Mouse (Mus musculus) CH12.LX (cell line): ENCODE measurements around the gene Inpp4b. TPM values are rescaled to one million over a fixed set of nuclear protein-coding genes. Genes with fewer than 3 reads are reported as not detected.

Source experiments
- DNase-seq: peaks from one replicate; pipeline ENCODE4 v3.0.0-alpha.2; 2013; ENCODE audit errors: extremely low read depth
- H3K27ac ChIP-seq: 2 replicates; pipeline ENCODE4 v1.5.1; 2012; ENCODE audit warnings: low read depth, mild to moderate bottlenecking, control low read depth, moderate library complexity; ENCODE audit not compliant: insufficient read depth
- H3K27me3 ChIP-seq: replicated peaks from 2 replicates; pipeline ENCODE3; 2012; ENCODE audit warnings: inconsistent platforms
- H3K36me3 ChIP-seq, 2 experiments: replicated peaks in 1 of 2; 2 replicates each; pipeline versions ENCODE3 to v1.6.1; 2012; ENCODE audit warnings: inconsistent platforms in 1 of 2, low read length in 1 of 2, mild to moderate bottlenecking in 1 of 2, mixed read lengths in 1 of 2, moderate library complexity in 1 of 2; ENCODE audit not compliant: control insufficient read depth in 1 of 2, insufficient read depth in 1 of 2
- H3K4me1 ChIP-seq, 2 experiments: 2 replicates each; pipeline ENCODE4 v1.6.1; 2012; ENCODE audit warnings: inconsistent platforms in 1 of 2, moderate library complexity in 1 of 2; ENCODE audit not compliant: insufficient read depth in 2 of 2, control insufficient read depth in 1 of 2
- H3K4me2 ChIP-seq: 2 replicates; pipeline ENCODE4 v1.6.1; 2012; ENCODE audit warnings: low read depth, mild to moderate bottlenecking, control low read depth; ENCODE audit not compliant: poor library complexity, insufficient read depth, severe bottlenecking
- H3K4me3 ChIP-seq, 3 experiments: fragments of 150-350 bp in 1 of 3; sonication (generic) in 1 of 3; replicated peaks in 1 of 3; 2 replicates each; pipeline versions ENCODE3 to v1.5.1; 2011 to 2012; ENCODE audit warnings: low read depth in 2 of 3, low read length in 2 of 3, mild to moderate bottlenecking in 2 of 3, moderate library complexity in 2 of 3, control low read depth in 1 of 3, improper control_type of control experiment in 1 of 3, inconsistent platforms in 1 of 3, mixed read lengths in 1 of 3; ENCODE audit not compliant: poor library complexity in 1 of 3
- H3K79me2 ChIP-seq: replicated peaks from 2 replicates; pipeline ENCODE4 v1.6.1; 2012; ENCODE audit warnings: mild to moderate bottlenecking, moderate library complexity; ENCODE audit not compliant: control insufficient read depth, poor library complexity, insufficient read depth, severe bottlenecking; ENCODE audit errors: extremely low read depth
- H3K9ac ChIP-seq: 2 replicates; pipeline ENCODE4 v1.6.1; 2012; ENCODE audit warnings: low read depth, mild to moderate bottlenecking, control low read depth, moderate library complexity; ENCODE audit not compliant: insufficient read depth
- H3K9me3 ChIP-seq: replicated peaks from 2 replicates; pipeline ENCODE3; 2012; ENCODE audit warnings: low read length, inconsistent platforms, mixed read lengths
- BHLHE40 ChIP-seq: IDR thresholded peaks from 2 replicates; pipeline ENCODE4 v1.6.1; 2011; ENCODE audit warnings: mild to moderate bottlenecking, low read depth, low read length, improper control_type of control experiment
- E2F4 ChIP-seq: IDR thresholded peaks from 2 replicates; pipeline ENCODE4 v1.6.1; 2011; ENCODE audit warnings: low read depth, low read length, improper control_type of control experiment; ENCODE audit not compliant: insufficient replicate concordance
- ELF1 ChIP-seq: IDR thresholded peaks from 2 replicates; pipeline ENCODE4 v1.6.1; 2014; ENCODE audit warnings: low read depth, mild to moderate bottlenecking, inconsistent platforms, low read length, improper control_type of control experiment
- ETS1 ChIP-seq: conservative IDR thresholded peaks from 2 replicates; pipeline ENCODE4 v1.6.1; 2012; ENCODE audit warnings: low read depth, mild to moderate bottlenecking, inconsistent platforms, low read length, improper control_type of control experiment, moderate library complexity
- GABPA ChIP-seq: IDR thresholded peaks from 2 replicates; pipeline ENCODE4 v1.6.1; 2012; ENCODE audit warnings: low read depth, low read length, improper control_type of control experiment, inconsistent platforms; ENCODE audit not compliant: insufficient replicate concordance
- HCFC1 ChIP-seq: IDR thresholded peaks from 2 replicates; pipeline ENCODE4 v1.6.1; 2012; ENCODE audit warnings: low read depth, mild to moderate bottlenecking, inconsistent platforms, low read length, improper control_type of control experiment
- IRF4 ChIP-seq: IDR thresholded peaks from 2 replicates; pipeline ENCODE4 v1.6.1; 2014; ENCODE audit warnings: low read depth, mild to moderate bottlenecking, inconsistent platforms, low read length, improper control_type of control experiment
- JUND ChIP-seq: conservative IDR thresholded peaks from 2 replicates; pipeline ENCODE4 v1.6.1; 2011; ENCODE audit warnings: low read depth, low read length, improper control_type of control experiment
- KAT2A ChIP-seq: IDR thresholded peaks from 2 replicates; pipeline ENCODE4 v1.6.1; 2012; ENCODE audit warnings: low read length, improper control_type of control experiment, inconsistent platforms; ENCODE audit not compliant: insufficient replicate concordance
- MAFK ChIP-seq: IDR thresholded peaks from 2 replicates; pipeline ENCODE4 v1.6.1; 2011; ENCODE audit warnings: low read length, improper control_type of control experiment; ENCODE audit not compliant: insufficient replicate concordance
- MAX ChIP-seq: IDR thresholded peaks from 2 replicates; pipeline ENCODE4 v1.6.1; 2011; ENCODE audit warnings: low read length, improper control_type of control experiment
- MAZ ChIP-seq: IDR thresholded peaks from 2 replicates; pipeline ENCODE4 v1.6.1; 2012; ENCODE audit warnings: low read depth, mild to moderate bottlenecking, inconsistent platforms, low read length, improper control_type of control experiment, moderate library complexity
- MYC ChIP-seq: IDR thresholded peaks from 2 replicates; pipeline ENCODE4 v1.6.1; 2011; ENCODE audit warnings: low read depth, mild to moderate bottlenecking, improper control_type of control experiment, low read length
- NELFE ChIP-seq: IDR thresholded peaks from 2 replicates; pipeline ENCODE4 v1.6.1; 2011; ENCODE audit warnings: low read depth, low read length, improper control_type of control experiment
- SIN3A ChIP-seq: IDR thresholded peaks from 2 replicates; pipeline ENCODE4 v1.6.1; 2012; ENCODE audit warnings: low read length, improper control_type of control experiment, inconsistent platforms
- USF1 ChIP-seq: IDR thresholded peaks from 2 replicates; pipeline ENCODE4 v1.6.1; 2014; ENCODE audit warnings: low read depth, mild to moderate bottlenecking, inconsistent platforms, low read length, improper control_type of control experiment
- USF2 ChIP-seq: conservative IDR thresholded peaks from 2 replicates; pipeline ENCODE4 v1.6.1; 2011; ENCODE audit warnings: low read depth, low read length, improper control_type of control experiment
- ZMIZ1 ChIP-seq: IDR thresholded peaks from 2 replicates; pipeline ENCODE4 v1.6.1; 2012; ENCODE audit warnings: low read depth, mild to moderate bottlenecking, inconsistent platforms, low read length, improper control_type of control experiment
- dilution Hi-C: fragments of 300-500 bp; cut with MboI; formaldehyde crosslinking; loops from 2 replicates; pipeline ENCODE4 v1.14.3; 2020; ENCODE audit warnings: low sequenced_read_pairs; ENCODE audit not compliant: extremely low pct_unique_long_range_greater_than_20kb, extremely low pct_ligation_motif_present
- in situ Hi-C: fragments of 300-500 bp; cut with MboI; formaldehyde crosslinking; loops from 3 replicates; pipeline ENCODE4 v1.14.3; 2019; ENCODE audit warnings: low sequenced_read_pairs, low pct_ligation_motif_present, low pct_unique_long_range_greater_than_20kb, mixed read lengths
- polyA plus RNA-seq: library from polyadenylated mRNA; unstranded; fragments of >175 nt; gene quantifications from 2 replicates; pipeline ENCODE4 v1.2.1, GENCODE M21; 2012; ENCODE audit warnings: low read depth; ENCODE audit not compliant: insufficient read length
- total RNA-seq, 2 experiments: library from RNA; depleted of rRNA; stranded (reverse); fragments of 300-350 nt in 1 of 2; fragments of >200 nt in 1 of 2; gene quantifications; 2 replicates each; pipeline ENCODE4 v1.2.3; 2012 to 2014

Gene Inpp4b
- total and polyA plus RNA-seq, 3 experiments, result 3.0 to 4.9 (median 3.4) TPM

- no peak for DNase-seq
- in situ Hi-C loops, result no loop called here
These were observed 425.3 kb downstream of the Inpp4b start for GRCm38 (mm10) chr8:81767411-81768312.

GRCm38 (mm10) chr8:81768313-81768675 lies 425.9 kb downstream of the Inpp4b start:
- no peaks in the 10 kb centered on the region for H3K9me3 ChIP-seq
- TF ChIP-seq MYC (no peak), MAZ (peak; percentile 22; the same call in 1 of the 2 replicates), ZMIZ1 (no peak), SIN3A (0 out of 2 replicates have a peak, but pooled peaks have one; percentile 35), GABPA (no peak), KAT2A (no peak), HCFC1 (no peak), ETS1 (0 out of 2 replicates have a peak, but pooled peaks have one; percentile 47), E2F4 (no peak), JUND (no peak), MAFK (no peak), NELFE (no peak), IRF4 (no peak)
- H3K4me3 ChIP-seq, result peak overlapping the region; percentile 17 to 26 (median 19)
- peaks cover 0 to 2% of the 10 kb centered on the region in 2 experiments for H3K36me3 ChIP-seq
- no peak for DNase-seq
- no peaks in the 10 kb centered on the region for H3K27me3 ChIP-seq
- dilution Hi-C loops, result no loop called here
- H3K79me2 ChIP-seq, result no peaks in the 10 kb centered on the region
- H3K27ac ChIP-seq, result no peak overlapping the region
- H3K4me2 ChIP-seq, result peak overlapping the region; percentile 95
- in situ Hi-C loops, result no loop called here
- no peak overlapping the region for H3K9ac ChIP-seq
- peaks cover 0 to 27% of the 10 kb centered on the region in 2 experiments; a peak in 2 of 4 replicates for H3K4me1 ChIP-seq

More at GRCm38 (mm10) chr8:81767411-81768312, 425.3 kb downstream of the Inpp4b start:
- H3K27me3 ChIP-seq, result no peaks in the 10 kb centered on the region
- no peaks in the 10 kb centered on the region for H3K9me3 ChIP-seq
- H3K4me1 ChIP-seq, result peaks cover 0 to 26% of the 10 kb centered on the region in 2 experiments; a peak in 2 of 4 replicates
- H3K9ac ChIP-seq, result peak overlapping the region; percentile 51; the same call in 1 of the 2 replicates
- peak; percentile 92 for TF ChIP-seq BHLHE40
- TF ChIP-seq MAX, result peak; percentile 84
- peak; percentile 63; the same call in 1 of the 2 replicates for TF ChIP-seq USF2
- no peak for TF ChIP-seq MAZ
- peak; percentile 71 for TF ChIP-seq USF1
- no peak for TF ChIP-seq ELF1
- TF ChIP-seq MYC, result peak; percentile 7; the same call in 1 of the 2 replicates
- peak overlapping the region; percentile 17 to 44 (median 23) for H3K4me3 ChIP-seq
- dilution Hi-C loops, result no loop called here
- H3K79me2 ChIP-seq, result no peaks in the 10 kb centered on the region
- H3K36me3 ChIP-seq, result peaks cover 0 to 2% of the 10 kb centered on the region in 2 experiments
- H3K4me2 ChIP-seq, result peak overlapping the region; percentile 95
- H3K27ac ChIP-seq, result no peak overlapping the region
